Mouse (Mus musculus) heart, embryonic 10.5 days (tissue): ENCODE results near the gene D17Wsu92e. TPM values are rescaled to one million over a fixed set of nuclear protein-coding genes. Genes with fewer than 3 reads are reported as not detected.
"Not testable (repeated sequence)": the region's sequence is repeated elsewhere in the genome, so short reads cannot be mapped to it uniquely, and the experiment has no call there.

Source experiments
- DNase-seq: peaks from one replicate; pipeline ENCODE4 v3.0.0-alpha.2; 2017; ENCODE audit warnings: low spot score
- H3K27ac ChIP-seq: fragments of 300-500 bp; sonication (generic); 2 replicates; pipeline ENCODE4 v1.5.1; 2016; ENCODE audit warnings: mild to moderate bottlenecking
- H3K27me3 ChIP-seq: fragments of 300-500 bp; sonication (generic); 2 replicates; pipeline ENCODE4 v1.6.1; 2016; ENCODE audit warnings: mild to moderate bottlenecking; ENCODE audit not compliant: poor library complexity, insufficient read depth, severe bottlenecking
- H3K36me3 ChIP-seq: fragments of 300-500 bp; sonication (generic); 2 replicates; pipeline ENCODE4 v1.6.1; 2016; ENCODE audit warnings: mild to moderate bottlenecking, moderate library complexity
- H3K4me1 ChIP-seq: fragments of 300-500 bp; sonication (generic); 2 replicates; pipeline ENCODE4 v1.6.1; 2016; ENCODE audit warnings: mild to moderate bottlenecking
- H3K4me3 ChIP-seq: fragments of 300-500 bp; sonication (generic); 2 replicates; pipeline ENCODE4 v1.5.1; 2016; ENCODE audit warnings: mild to moderate bottlenecking, moderate library complexity
- H3K9me3 ChIP-seq: fragments of 300-500 bp; sonication (generic); 2 replicates; pipeline ENCODE4 v1.6.1; 2016; ENCODE audit warnings: mild to moderate bottlenecking, moderate library complexity
- WGBS: fragments of 180-500 bp; shearing (Covaris S2); methylation state at CpG from one replicate; pipeline ENCODE4 v1.1.7; 2016; 5-methylcytosine and 5-hydroxymethylcytosine counted together
- polyA plus RNA-seq: library from polyadenylated mRNA; unstranded; fragments of >200 nt; fragmentation: Nextera tagmentation; extraction: Ambion mirVana; gene quantifications from 2 replicates; pipeline ENCODE4 v1.2.1, GENCODE M21; 2016

The D17Wsu92e gene
- 11.9 and 17.2 TPM in 2 replicates for polyA plus RNA-seq

GRCm38 (mm10) chr17:27820568-27821406, at the start of gene D17Wsu92e:
Gene D17Wsu92e (minus strand): TSS chr17:27820648.
- DNase-seq, result peak; percentile 99
- Histone ChIP-seq H3K27ac (peak within 1 kb of the TSS; percentile 92), H3K9me3 (no peaks in the 10 kb centered on the region), H3K36me3 (no peaks in the 10 kb centered on the region), H3K4me1 (peaks cover 38% of the 10 kb centered on the region), H3K4me3 (peak within 1 kb of the TSS; percentile 94), H3K27me3 (no peaks in the 10 kb centered on the region)
- WGBS, result 3% methylated on average over 35 of the region's 56 CpGs

GRCm38 (mm10) chr17:27866737-27867136, 46.3 kb upstream of the D17Wsu92e start:
- peaks cover 4% of the 10 kb centered on the region for H3K4me1 ChIP-seq
- 87% methylated on average over 4 of the region's 4 CpGs for WGBS

GRCm38 (mm10) chr17:27865461-27865860, 45.0 kb upstream of the D17Wsu92e start:
- WGBS, result 84% methylated on average over 2 of the region's 2 CpGs
- no peaks in the 10 kb centered on the region for H3K27me3 ChIP-seq
- peaks cover 11% of the 10 kb centered on the region for H3K4me1 ChIP-seq
- no peaks in the 10 kb centered on the region for H3K9me3 ChIP-seq
- no peak for DNase-seq
- H3K4me3 ChIP-seq, result no peak overlapping the region
- H3K36me3 ChIP-seq, result peaks cover 7% of the 10 kb centered on the region; the same call in 1 of the 2 replicates
- no peak overlapping the region for H3K27ac ChIP-seq

More at GRCm38 (mm10) chr17:27866737-27867136, 46.3 kb upstream of the D17Wsu92e start:
- Histone ChIP-seq H3K4me3 (no peak overlapping the region), H3K36me3 (peaks cover 7% of the 10 kb centered on the region; the same call in 1 of the 2 replicates), H3K27ac (no peak overlapping the region), H3K9me3 (no peaks in the 10 kb centered on the region), H3K27me3 (no peaks in the 10 kb centered on the region)
- DNase-seq, result no peak

GRCm38 (mm10) chr17:27859131-27859530, 38.7 kb upstream of the D17Wsu92e start:
- peak; percentile 83 for DNase-seq
- peaks cover 4% of the 10 kb centered on the region for H3K36me3 ChIP-seq

GRCm38 (mm10) chr17:27857649-27858475, 37.4 kb upstream of the D17Wsu92e start:
- Histone ChIP-seq H3K27ac (peak overlapping the region; percentile 18; the same call in 1 of the 2 replicates), H3K4me3 (peak overlapping the region; percentile 92), H3K27me3 (no peaks in the 10 kb centered on the region), H3K36me3 (peaks cover 15% of the 10 kb centered on the region), H3K4me1 (peaks cover 40% of the 10 kb centered on the region), H3K9me3 (no peaks in the 10 kb centered on the region)
- 35% methylated on average over 11 of the region's 11 CpGs for WGBS
- no peak for DNase-seq

More at GRCm38 (mm10) chr17:27859131-27859530, 38.7 kb upstream of the D17Wsu92e start:
- 36% methylated on average over 2 of the region's 2 CpGs for WGBS
- peaks cover 40% of the 10 kb centered on the region for H3K4me1 ChIP-seq
- peak overlapping the region; percentile 92; the same call in 1 of the 2 replicates for H3K4me3 ChIP-seq
- no peaks in the 10 kb centered on the region for H3K9me3 ChIP-seq
- peak overlapping the region; percentile 18; the same call in 1 of the 2 replicates for H3K27ac ChIP-seq
- H3K27me3 ChIP-seq, result no peaks in the 10 kb centered on the region

- Histone ChIP-seq H3K36me3 (peaks cover 23% of the 10 kb centered on the region), H3K4me1 (peaks cover 40% of the 10 kb centered on the region), H3K27me3 (no peaks in the 10 kb centered on the region), H3K27ac (peak overlapping the region; percentile 95), H3K9me3 (no peaks in the 10 kb centered on the region), H3K4me3 (peak overlapping the region; percentile 92)
- 1% methylated on average over 52 of the region's 52 CpGs for WGBS
- DNase-seq, result peak; percentile 82
These were observed 36.6 kb upstream of the D17Wsu92e start for GRCm38 (mm10) chr17:27856798-27857648.

- Histone ChIP-seq H3K9me3 (no peaks in the 10 kb centered on the region), H3K4me1 (peaks cover 40% of the 10 kb centered on the region), H3K27ac (peak within 1 kb of the TSS; percentile 95), H3K4me3 (peak within 1 kb of the TSS; percentile 92), H3K36me3 (peaks cover 28% of the 10 kb centered on the region), H3K27me3 (no peaks in the 10 kb centered on the region)
- WGBS, result under 1% methylated on average over 50 of the region's 54 CpGs
- peak; percentile 92 for DNase-seq
These were observed 35.9 kb upstream of the D17Wsu92e start, which contains the start of gene Uhrf1bp1 for GRCm38 (mm10) chr17:27856265-27856797. Gene Uhrf1bp1 (plus strand): TSS chr17:27856441.

- Histone ChIP-seq H3K4me3 (no peak overlapping the region), H3K36me3 (peaks cover 79% of the 10 kb centered on the region), H3K27ac (0 out of 2 replicates have a peak overlapping the region, but pooled peaks have one; percentile 22), H3K4me1 (peaks cover 9% of the 10 kb centered on the region; the same call in 1 of the 2 replicates), H3K9me3 (no peaks in the 10 kb centered on the region), H3K27me3 (no peaks in the 10 kb centered on the region)
- WGBS, result 38% methylated on average over 3 of the region's 3 CpGs
- no peak for DNase-seq
These were observed 30.6 kb upstream of the D17Wsu92e start for GRCm38 (mm10) chr17:27851076-27851475.

- H3K4me1 ChIP-seq, result peaks cover 9% of the 10 kb centered on the region; the same call in 1 of the 2 replicates
- H3K36me3 ChIP-seq, result peaks cover 93% of the 10 kb centered on the region
- no peaks in the 10 kb centered on the region for H3K9me3 ChIP-seq
- no peak overlapping the region for H3K27ac ChIP-seq
- 91% methylated on average over 1 of the region's 1 CpGs for WGBS
- H3K4me3 ChIP-seq, result no peak overlapping the region
- no peaks in the 10 kb centered on the region for H3K27me3 ChIP-seq
- no peak for DNase-seq
These were observed 27.9 kb upstream of the D17Wsu92e start for GRCm38 (mm10) chr17:27848351-27848750.

- H3K27ac ChIP-seq, result peak overlapping the region; percentile 87
- H3K9me3 ChIP-seq, result no peaks in the 10 kb centered on the region
- WGBS, result 3% methylated on average over 35 of the region's 35 CpGs
- H3K4me3 ChIP-seq, result peak overlapping the region; percentile 87
- peak; percentile 98 for DNase-seq
- no peaks in the 10 kb centered on the region for H3K27me3 ChIP-seq
- H3K36me3 ChIP-seq, result peaks cover 28% of the 10 kb centered on the region
- peaks cover 7% of the 10 kb centered on the region; the same call in 1 of the 2 replicates for H3K4me1 ChIP-seq
These were observed 19.2 kb upstream of the D17Wsu92e start for GRCm38 (mm10) chr17:27839469-27840252.

GRCm38 (mm10) chr17:27837850-27838249, 17.4 kb upstream of the D17Wsu92e start, which contains the start of gene Snrpc:
Gene Snrpc (plus strand): TSS chr17:27838150.
- H3K4me1 ChIP-seq, H3K9me3 ChIP-seq, H3K27me3 ChIP-seq, DNase-seq, H3K27ac ChIP-seq: not testable (repeated sequence)
- WGBS, result 68% methylated on average over 4 of the region's 4 CpGs
- H3K36me3 ChIP-seq, result peaks cover 12% of the 10 kb centered on the region; the same call in 1 of the 2 replicates
- peak within 1 kb of the TSS; percentile 87; the same call in 1 of the 2 replicates for H3K4me3 ChIP-seq
